Mouse (Mus musculus): ENCODE measurements at regions not wholly inside any gene's neighbourhood (a gene's known extent, or its start where the extent isn't known, plus 50 kb on each side); places are given as distances from the start of the nearest gene placed in this dataset.

DNA sequence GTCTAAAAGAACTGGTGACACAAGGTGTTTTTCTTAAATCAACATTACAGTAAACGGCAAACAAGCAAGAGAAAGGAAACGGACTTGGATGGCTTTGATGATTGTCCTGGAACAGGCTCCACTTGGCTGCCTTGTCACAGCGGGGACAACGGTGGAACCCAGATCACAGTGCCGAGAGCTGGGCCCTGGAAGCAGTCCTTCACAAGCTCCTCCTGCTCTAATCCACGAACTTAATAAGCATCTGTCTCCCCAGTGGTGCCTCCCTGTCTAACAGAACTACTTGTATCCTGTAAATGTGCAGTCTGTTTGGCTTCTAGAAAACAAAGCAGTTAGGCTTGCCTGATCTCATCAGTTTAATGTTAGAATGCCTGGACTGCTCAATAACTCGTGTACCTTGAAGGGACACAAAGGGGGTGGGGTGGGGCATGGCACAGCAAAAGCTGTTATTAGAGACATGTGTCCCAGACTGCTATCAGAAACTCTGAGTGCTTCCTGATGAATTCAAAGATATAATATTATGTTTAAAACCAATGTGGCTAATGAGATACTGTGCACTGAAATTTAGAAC lies 164.5 kb downstream of the Ptprc start:
- no peak for TF ChIP-seq CTCF (conservative IDR thresholded peaks at IDR 0.05 in 1 of 2, IDR thresholded peaks at IDR 0.05 in 1 of 2; ENCODE audit: low read depth in 2 of 2, low read length in 2 of 2)
- TF ChIP-seq EP300 (IDR thresholded peaks at IDR 0.05; ENCODE audit: low read length): no peak
- TF ChIP-seq ZMIZ1 (IDR thresholded peaks at IDR 0.05; ENCODE audit: low read depth, low read length): no peak
- TF ChIP-seq HCFC1 (IDR thresholded peaks at IDR 0.05; ENCODE audit: low read depth, low read length): no peak
- no peak for TF ChIP-seq RAD21 (IDR thresholded peaks at IDR 0.05; ENCODE audit: low read depth, low read length)
- TF ChIP-seq MEF2A (IDR thresholded peaks at IDR 0.05; ENCODE audit: borderline replicate concordance, low read depth, low read length): no peak
- TF ChIP-seq USF1 (IDR thresholded peaks at IDR 0.05; ENCODE audit: low read depth, low read length): no peak
